Mouse (Mus musculus): ENCODE data around the gene Adamts17.
A peak's percentile ranks its signal among the peaks of the same experiment; 100 is the strongest.

The Adamts17 gene

GRCm38 (mm10) chr7:67072015-67072685 is 232.6 kb downstream of the Adamts17 start:
- no peak for DNase-seq (ENCODE audit: low spot score in 2 of 2)

GRCm38 (mm10) chr7:67082751-67083150 is 243.2 kb downstream of the Adamts17 start:
- no peak for DNase-seq (ENCODE audit: low spot score in 2 of 2)

- no peak for DNase-seq (ENCODE audit: low spot score in 2 of 2)
These were observed 248.2 kb downstream of the Adamts17 start for GRCm38 (mm10) chr7:67087759-67088158.

GRCm38 (mm10) chr7:67097096-67097495 is 257.6 kb downstream of the Adamts17 start:
- no peak for DNase-seq (ENCODE audit: low spot score in 2 of 2)

- DNase-seq (ENCODE audit: low spot score in 2 of 2) = no peak
These were observed 262.0 kb downstream of the Adamts17 start for GRCm38 (mm10) chr7:67101418-67101973.

GRCm38 (mm10) chr7:67110551-67111159 is 271.1 kb downstream of the Adamts17 start:
- no peak for DNase-seq (ENCODE audit: low spot score in 2 of 2)

- DNase-seq (ENCODE audit: low spot score in 2 of 2) = no peak
These were observed 273.1 kb downstream of the Adamts17 start for GRCm38 (mm10) chr7:67112495-67113216.

GRCm38 (mm10) chr7:67114056-67114455 is 274.5 kb downstream of the Adamts17 start:
- DNase-seq (ENCODE audit: low spot score in 2 of 2) = no peak

GRCm38 (mm10) chr7:67115056-67115455 is 275.5 kb downstream of the Adamts17 start:
- DNase-seq (ENCODE audit: low spot score in 2 of 2) = no peak

GRCm38 (mm10) chr7:67135140-67135539 is 295.6 kb downstream of the Adamts17 start:
- DNase-seq (ENCODE audit: low spot score in 2 of 2) = no peak

GRCm38 (mm10) chr7:67142347-67143015 is 302.9 kb downstream of the Adamts17 start:
- no peak for DNase-seq (ENCODE audit: low spot score in 2 of 2)

GRCm38 (mm10) chr7:67145748-67146147 is 306.2 kb downstream of the Adamts17 start:
- no peak for DNase-seq (ENCODE audit: low spot score in 2 of 2)

GRCm38 (mm10) chr7:67146151-67146550 is 306.6 kb downstream of the Adamts17 start:
- no peak for DNase-seq (ENCODE audit: low spot score in 2 of 2)

- no peak for DNase-seq (ENCODE audit: low spot score in 2 of 2)
These were observed 310.2 kb downstream of the Adamts17 start for GRCm38 (mm10) chr7:67149707-67150106.

GRCm38 (mm10) chr7:67152626-67153025 is 313.1 kb downstream of the Adamts17 start:
- DNase-seq (ENCODE audit: low spot score in 2 of 2) = no peak

- DNase-seq (ENCODE audit: low spot score in 2 of 2) = no peak
These were observed 322.6 kb downstream of the Adamts17 start for GRCm38 (mm10) chr7:67162135-67162534.

- no peak for DNase-seq (ENCODE audit: low spot score in 2 of 2)
These were observed 328.8 kb downstream of the Adamts17 start for GRCm38 (mm10) chr7:67168288-67168687.

- DNase-seq (ENCODE audit: low spot score in 2 of 2) = no peak
These were observed 329.4 kb downstream of the Adamts17 start for GRCm38 (mm10) chr7:67168763-67169569.

GRCm38 (mm10) chr7:67173522-67174195 is 334.1 kb downstream of the Adamts17 start:
- no peak for DNase-seq (ENCODE audit: low spot score in 2 of 2)

- DNase-seq (ENCODE audit: low spot score in 2 of 2) = no peak
These were observed 344.3 kb downstream of the Adamts17 start for GRCm38 (mm10) chr7:67183786-67184185.

GRCm38 (mm10) chr7:67199412-67199811 is 359.9 kb downstream of the Adamts17 start:
- DNase-seq (ENCODE audit: low spot score in 2 of 2) = peak in 1 of 2 experiments; percentile 61
